Mouse (Mus musculus): Measurements from ENCODE around the gene Kntc1. TPM values are rescaled to one million over a fixed set of nuclear protein-coding genes. Genes with fewer than 3 reads are reported as not detected.
"Not testable (repeated sequence)": the region's sequence is repeated elsewhere in the genome, so short reads cannot be mapped to it uniquely, and the experiment has no call there.

Kntc1 gene
- polyA plus RNA-seq, 1 experiment from 2014 or later: 4.9 TPM

DNA sequence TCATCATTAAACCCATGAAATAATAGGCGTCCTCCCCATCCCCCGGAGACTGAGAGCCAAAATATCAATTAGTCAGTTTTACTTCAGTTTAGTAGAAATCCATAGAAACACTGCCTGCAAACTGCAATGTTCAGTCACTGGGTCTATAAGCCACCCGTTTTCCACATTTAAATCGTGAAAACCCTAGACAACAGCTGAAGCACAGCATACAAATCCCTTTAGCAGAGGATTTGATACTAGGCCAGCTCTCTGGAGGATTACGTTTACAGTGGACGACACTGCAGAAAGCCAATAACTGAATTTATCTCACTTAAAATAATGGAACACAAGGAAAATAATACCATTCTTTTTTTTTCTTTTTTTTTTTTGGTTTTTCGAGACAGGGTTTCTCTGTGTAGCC, 1.9 kb upstream of the Kntc1 start:
- TF ChIP-seq EP300 (optimal IDR thresholded peaks at IDR 0.05) (no peak), CTCF (IDR thresholded peaks at IDR 0.05; ENCODE audit: low read depth) (no peak)
- DNase-seq (ENCODE audit: low spot score): no peak
- no peak for ATAC-seq (ENCODE audit: low FRiP score, low TSS enrichment)
- 4% methylated on average over 7 of the region's 7 CpGs for WGBS
- H3K27ac ChIP-seq (replicated peaks): no peak overlapping the region
- H3K4me1 ChIP-seq (replicated peaks; ENCODE audit: control insufficient read depth, insufficient read depth): 0 out of 2 replicates have a peak, but pooled peaks cover 4% of the 10 kb centered on the region
- H3K4me3 ChIP-seq (ENCODE audit: low read depth, low read length): peak overlapping the region; percentile 70
- H3K9me3 ChIP-seq (ENCODE audit: control insufficient read depth, low read length): no peaks in the 10 kb centered on the region
- peaks cover 10% of the 10 kb centered on the region for H3K36me3 ChIP-seq (ENCODE audit: control insufficient read depth, insufficient read depth, low read length)
- peak overlapping the region; percentile 54 for H3K9ac ChIP-seq (ENCODE audit: low read length)
- H3K4me2 ChIP-seq (replicated peaks; ENCODE audit: low read depth): peak overlapping the region; percentile 69
- H3K27me3 ChIP-seq (ENCODE audit: control insufficient read depth, insufficient read depth, low read length): no peaks in the 10 kb centered on the region

DNA sequence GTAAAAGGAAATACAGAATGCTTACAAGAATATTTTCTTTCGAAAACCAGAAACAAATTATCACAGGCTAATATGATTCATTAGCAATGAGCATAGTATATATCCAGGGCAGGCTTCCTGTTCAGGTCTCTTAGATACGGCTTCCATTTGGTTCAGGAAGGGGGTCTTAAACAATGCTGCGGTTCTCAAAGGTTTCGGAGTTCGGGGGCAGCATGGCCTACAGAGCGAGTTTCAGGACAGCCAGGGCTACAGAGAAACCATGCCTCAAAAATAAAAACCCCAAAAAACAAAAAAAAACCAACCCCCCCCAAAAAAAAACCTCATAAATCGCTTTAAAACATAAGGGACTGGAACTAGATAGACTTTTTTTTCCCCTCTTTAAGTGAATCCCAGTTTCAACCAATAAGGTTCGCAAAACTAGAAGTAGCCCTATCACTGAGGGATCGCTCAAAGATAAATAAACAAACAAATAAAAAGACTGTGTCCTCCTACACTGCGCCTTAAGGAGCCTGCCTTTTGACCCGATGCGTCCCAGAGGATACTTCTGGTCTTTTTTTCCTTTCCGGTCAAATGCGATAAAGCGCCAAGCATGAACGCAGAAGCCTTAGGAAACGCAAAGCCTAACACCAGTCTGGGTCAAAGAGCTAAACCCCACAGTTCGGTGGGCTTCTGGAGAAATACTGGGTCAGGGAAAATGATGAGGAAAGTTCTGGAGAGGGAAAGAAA, 1.0 kb upstream of the Kntc1 start:
- peak overlapping the region; percentile 70 for H3K4me3 ChIP-seq (ENCODE audit: low read depth, low read length)
- H3K4me1 ChIP-seq (replicated peaks; ENCODE audit: control insufficient read depth, insufficient read depth): 0 out of 2 replicates have a peak, but pooled peaks cover 4% of the 10 kb centered on the region
- no peaks in the 10 kb centered on the region for H3K9me3 ChIP-seq (ENCODE audit: control insufficient read depth, low read length)
- H3K27me3 ChIP-seq (ENCODE audit: control insufficient read depth, insufficient read depth, low read length): no peaks in the 10 kb centered on the region
- peak; percentile 5 for ATAC-seq (ENCODE audit: low FRiP score, low TSS enrichment)
- peaks cover 5% of the 10 kb centered on the region for H3K36me3 ChIP-seq (ENCODE audit: control insufficient read depth, insufficient read depth, low read length)
- H3K27ac ChIP-seq (replicated peaks): peak overlapping the region; percentile 98
- TF ChIP-seq EP300 (optimal IDR thresholded peaks at IDR 0.05): no peak
- no peak for TF ChIP-seq CTCF (IDR thresholded peaks at IDR 0.05; ENCODE audit: low read depth)
- DNase-seq (ENCODE audit: low spot score): no peak
- peak overlapping the region; percentile 69 for H3K4me2 ChIP-seq (replicated peaks; ENCODE audit: low read depth)
- peak overlapping the region; percentile 84 for H3K9ac ChIP-seq (ENCODE audit: low read length)
- under 1% methylated on average over 18 of the region's 18 CpGs for WGBS

DNA sequence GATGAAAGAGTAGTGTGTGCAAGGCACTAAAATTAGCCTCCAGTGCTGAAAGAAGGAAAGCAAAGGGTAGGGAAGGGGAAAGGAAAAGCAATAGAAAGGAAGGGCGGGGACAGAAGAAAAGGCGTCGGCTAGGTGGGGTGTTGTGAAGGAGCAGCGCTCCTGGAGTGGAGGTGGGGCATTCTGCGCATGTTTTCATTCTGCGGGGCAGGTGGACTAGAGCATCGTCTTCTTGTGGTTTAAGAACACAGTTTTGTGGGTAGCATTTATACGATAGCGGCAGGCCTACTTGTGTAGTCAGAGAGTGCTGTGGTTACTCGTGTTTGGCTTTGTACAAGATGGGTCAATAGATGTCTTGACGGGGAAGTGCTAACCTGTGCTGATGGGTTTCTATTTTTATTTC, 16.0 kb downstream of the Kntc1 start:
- no peaks in the 10 kb centered on the region for H3K9me3 ChIP-seq (ENCODE audit: control insufficient read depth, low read length)
- no peaks in the 10 kb centered on the region for H3K27me3 ChIP-seq (ENCODE audit: control insufficient read depth, insufficient read depth, low read length)
- H3K4me3 ChIP-seq (ENCODE audit: low read depth, low read length): no peak overlapping the region
- no peaks in the 10 kb centered on the region for H3K4me1 ChIP-seq (replicated peaks; ENCODE audit: control insufficient read depth, insufficient read depth)
- H3K4me2 ChIP-seq (replicated peaks; ENCODE audit: low read depth): no peak overlapping the region
- H3K27ac ChIP-seq (replicated peaks): no peak overlapping the region
- no peak for TF ChIP-seq CTCF (IDR thresholded peaks at IDR 0.05; ENCODE audit: low read depth)
- TF ChIP-seq EP300 (optimal IDR thresholded peaks at IDR 0.05): no peak
- no peaks in the 10 kb centered on the region for H3K36me3 ChIP-seq (ENCODE audit: control insufficient read depth, insufficient read depth, low read length)
- DNase-seq (ENCODE audit: low spot score) (no peak), ATAC-seq (ENCODE audit: low FRiP score, low TSS enrichment) (no peak)
- whole genome bisulfite sequencing: 81% methylated on average over 11 of the region's 11 CpGs
- H3K9ac ChIP-seq (ENCODE audit: low read length): no peak overlapping the region

GRCm38 (mm10) chr5:123766455-123766854, 16.9 kb downstream of the Kntc1 start:
- H3K4me3 ChIP-seq (ENCODE audit: low read depth, low read length); H3K27ac ChIP-seq (replicated peaks); H3K9ac ChIP-seq (ENCODE audit: low read length); H3K36me3 ChIP-seq (ENCODE audit: control insufficient read depth, insufficient read depth, low read length); DNase-seq (ENCODE audit: low spot score); H3K9me3 ChIP-seq (ENCODE audit: control insufficient read depth, low read length); ATAC-seq (ENCODE audit: low FRiP score, low TSS enrichment); H3K27me3 ChIP-seq (ENCODE audit: control insufficient read depth, insufficient read depth, low read length); H3K4me1 ChIP-seq (replicated peaks; ENCODE audit: control insufficient read depth, insufficient read depth); H3K4me2 ChIP-seq (replicated peaks; ENCODE audit: low read depth): not testable (repeated sequence)
- 92% methylated on average over 11 of the region's 11 CpGs for WGBS

GRCm38 (mm10) chr5:123773441-123773840, 23.9 kb downstream of the Kntc1 start:
- Histone ChIP-seq H3K27ac (replicated peaks) (no peak overlapping the region), H3K9ac (ENCODE audit: low read length) (no peak overlapping the region), H3K4me3 (ENCODE audit: low read depth, low read length) (no peak overlapping the region), H3K4me2 (replicated peaks; ENCODE audit: low read depth) (no peak overlapping the region), H3K36me3 (ENCODE audit: control insufficient read depth, insufficient read depth, low read length) (no peaks in the 10 kb centered on the region; the same call in 1 of the 2 replicates), H3K27me3 (ENCODE audit: control insufficient read depth, insufficient read depth, low read length) (no peaks in the 10 kb centered on the region), H3K4me1 (replicated peaks; ENCODE audit: control insufficient read depth, insufficient read depth) (no peaks in the 10 kb centered on the region), H3K9me3 (ENCODE audit: control insufficient read depth, low read length) (no peaks in the 10 kb centered on the region)
- WGBS: 93% methylated on average over 9 of the region's 9 CpGs
- ATAC-seq (ENCODE audit: low FRiP score, low TSS enrichment) (no peak), DNase-seq (ENCODE audit: low spot score) (no peak)
- TF ChIP-seq CTCF (IDR thresholded peaks at IDR 0.05; ENCODE audit: low read depth): no peak
- no peak for TF ChIP-seq EP300 (optimal IDR thresholded peaks at IDR 0.05)

- no peak for ATAC-seq (ENCODE audit: low FRiP score, low TSS enrichment)
- no peak overlapping the region for H3K4me2 ChIP-seq (replicated peaks; ENCODE audit: low read depth)
Measured at GRCm38 (mm10) chr5:123780716-123781115, 31.2 kb downstream of the Kntc1 start.

More at GRCm38 (mm10) chr5:123780716-123781115, 31.2 kb downstream of the Kntc1 start:
- Histone ChIP-seq H3K36me3 (ENCODE audit: control insufficient read depth, insufficient read depth, low read length) (peaks cover 2% of the 10 kb centered on the region; the same call in 1 of the 2 replicates), H3K4me3 (ENCODE audit: low read depth, low read length) (no peak overlapping the region), H3K4me1 (replicated peaks; ENCODE audit: control insufficient read depth, insufficient read depth) (no peaks in the 10 kb centered on the region), H3K9me3 (ENCODE audit: control insufficient read depth, low read length) (no peaks in the 10 kb centered on the region), H3K9ac (ENCODE audit: low read length) (no peak overlapping the region), H3K27me3 (ENCODE audit: control insufficient read depth, insufficient read depth, low read length) (no peaks in the 10 kb centered on the region), H3K27ac (replicated peaks) (no peak overlapping the region)
- WGBS: 91% methylated on average over 8 of the region's 8 CpGs
- no peak for DNase-seq (ENCODE audit: low spot score)
- TF ChIP-seq CTCF (IDR thresholded peaks at IDR 0.05; ENCODE audit: low read depth) (no peak), EP300 (optimal IDR thresholded peaks at IDR 0.05) (no peak)

Measured in stomach, postnatal 0 days (tissue).